Mouse (Mus musculus) ES-E14 (cell line): ENCODE measurements around the gene Hoxd12. TPM values are rescaled to one million over a fixed set of nuclear protein-coding genes. Genes with fewer than 3 reads are reported as not detected.

Source experiments
- DNase-seq: peaks from one replicate; pipeline ENCODE4 v3.0.0-alpha.2; 2013; ENCODE audit warnings: low read depth, low spot score
- H3K27ac ChIP-seq: 2 replicates; pipeline ENCODE4 v1.5.1; 2012; ENCODE audit warnings: low read depth, mild to moderate bottlenecking, low read length, moderate library complexity, mixed read lengths; ENCODE audit not compliant: poor library complexity, insufficient read depth, severe bottlenecking
- H3K36me3 ChIP-seq: 2 replicates; pipeline ENCODE4 v1.6.1; 2012; ENCODE audit warnings: mild to moderate bottlenecking, low read length, moderate library complexity, mixed read lengths; ENCODE audit not compliant: control insufficient read depth, poor library complexity, insufficient read depth, severe bottlenecking
- H3K4me1 ChIP-seq, 2 experiments: fragments of 150-350 bp in 1 of 2; sonication (generic) in 1 of 2; 2 replicates each; pipeline ENCODE4 v1.6.1; 2012; ENCODE audit warnings: low read length in 2 of 2, mild to moderate bottlenecking in 1 of 2, mixed read lengths in 1 of 2; ENCODE audit not compliant: control insufficient read depth in 2 of 2, insufficient read depth in 2 of 2, poor library complexity in 1 of 2
- H3K4me3 ChIP-seq, 2 experiments: fragments of 150-350 bp in 1 of 2; sonication (generic) in 1 of 2; 2 replicates each; pipeline ENCODE4 v1.5.1; 2012; ENCODE audit warnings: low read length in 2 of 2, low read depth in 1 of 2, mild to moderate bottlenecking in 1 of 2, mixed read lengths in 1 of 2; ENCODE audit not compliant: insufficient read depth in 1 of 2, poor library complexity in 1 of 2, severe bottlenecking in 1 of 2
- H3K9ac ChIP-seq: 2 replicates; pipeline ENCODE4 v1.6.1; 2012; ENCODE audit warnings: low read depth, mild to moderate bottlenecking, low read length, mixed read lengths; ENCODE audit not compliant: poor library complexity, insufficient read depth, severe bottlenecking
- H3K9me3 ChIP-seq: fragments of 150-350 bp; sonication (generic); 2 replicates; pipeline ENCODE4 v1.6.1; 2012; ENCODE audit warnings: low read depth, mild to moderate bottlenecking, low read length; ENCODE audit not compliant: control insufficient read depth, insufficient read depth
- CHD2 ChIP-seq: IDR thresholded peaks from 2 replicates; pipeline ENCODE4 v1.6.1; 2014; ENCODE audit warnings: mild to moderate bottlenecking, low read depth, low read length, inconsistent platforms
- HCFC1 ChIP-seq: IDR thresholded peaks from 2 replicates; pipeline ENCODE4 v1.6.1; 2012; ENCODE audit warnings: low read length, inconsistent platforms, borderline replicate concordance; ENCODE audit not compliant: insufficient read depth
- MAFK ChIP-seq: IDR thresholded peaks from 2 replicates; pipeline ENCODE4 v1.6.1; 2014; ENCODE audit warnings: mild to moderate bottlenecking, low read depth, low read length, inconsistent platforms; ENCODE audit not compliant: insufficient read depth
- ZC3H11A ChIP-seq: IDR thresholded peaks from 2 replicates; pipeline ENCODE4 v1.6.1; 2012; ENCODE audit warnings: low read depth, mild to moderate bottlenecking, inconsistent platforms, low read length, borderline replicate concordance
- ZNF384 ChIP-seq: IDR thresholded peaks from 2 replicates; pipeline ENCODE4 v1.6.1; 2012; ENCODE audit warnings: low read depth, low read length, inconsistent platforms
- in situ Hi-C, 2 experiments: fragments of 600-800 bp; cut with MboI; formaldehyde crosslinking; loops; one replicate each; pipeline ENCODE4 v1.15.1; 2025; ENCODE audit warnings: low sequenced_read_pairs in 2 of 2, inconsistent platforms in 1 of 2; ENCODE audit not compliant: unreplicated experiment in 2 of 2
- total RNA-seq: library from RNA; depleted of rRNA; stranded (reverse); fragments of 300-350 nt; gene quantifications from 2 replicates; pipeline ENCODE4 v1.2.3, GENCODE M21; 2012

Gene Hoxd12
- total RNA-seq, 1 experiment = not detected

DNA sequence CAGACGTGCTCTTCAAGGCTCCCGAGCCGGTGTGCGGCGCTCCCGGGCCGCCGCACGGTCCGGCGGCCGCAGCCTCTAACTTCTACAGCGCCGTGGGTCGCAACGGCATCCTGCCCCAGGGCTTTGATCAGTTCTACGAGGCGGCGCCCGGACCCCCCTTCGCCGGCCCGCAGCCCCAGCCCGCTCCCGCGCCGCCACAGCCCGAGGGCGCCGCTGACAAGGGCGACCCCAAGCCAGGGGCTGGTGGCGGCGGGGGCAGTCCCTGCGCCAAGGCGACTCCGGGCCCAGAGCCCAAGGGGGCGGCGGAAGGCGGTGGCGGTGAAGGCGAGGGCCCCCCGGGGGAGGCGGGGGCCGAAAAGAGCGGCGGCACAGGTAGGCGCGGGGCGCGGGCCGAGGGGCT, 8.0 kb downstream of the Hoxd12 start:
- DNase-seq = no peak
- Histone ChIP-seq H3K27ac (no peak overlapping the region), H3K4me1 (peaks cover 0 to 8% of the 10 kb centered on the region in 2 experiments; a peak in 1 of 4 replicates), H3K9me3 (no peaks in the 10 kb centered on the region), H3K9ac (no peak overlapping the region), H3K4me3 (peak overlapping the region in 1 of 2 experiments; percentile 40; a peak in 2 of 4 replicates), H3K36me3 (no peaks in the 10 kb centered on the region)
- TF ChIP-seq HCFC1 = no peak
- in situ Hi-C loops = loop anchor here (10.0 to 25.0 kb wide), 2 partner anchors 62 to 905 kb away; no protein-coding TSS in a partner anchor

DNA sequence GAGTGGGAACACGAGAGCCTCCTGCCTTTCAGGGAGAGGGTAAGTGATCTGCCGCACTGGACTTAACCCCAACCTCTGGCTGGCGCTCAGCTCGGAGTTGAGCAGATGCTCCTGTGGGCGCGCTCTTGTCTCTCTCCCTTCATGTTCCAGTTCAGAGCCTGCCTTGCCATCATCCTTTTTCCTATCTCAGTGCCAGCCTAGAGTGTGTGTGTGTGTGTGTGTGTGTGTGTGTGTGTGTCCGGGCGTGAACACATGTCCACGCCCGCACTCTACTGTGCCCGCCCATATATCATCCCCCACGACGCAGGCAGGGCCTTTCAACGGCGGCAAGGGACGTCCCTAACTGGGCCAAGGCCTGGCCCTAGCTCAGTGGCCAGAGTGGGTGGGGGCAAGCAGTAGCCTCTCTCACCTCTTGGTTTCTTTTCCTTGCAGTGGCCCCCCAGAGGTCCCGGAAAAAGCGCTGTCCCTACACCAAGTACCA, 8.7 kb downstream of the Hoxd12 start:
- Histone ChIP-seq H3K9ac (no peak overlapping the region), H3K4me1 (peaks cover 0 to 8% of the 10 kb centered on the region in 2 experiments; a peak in 1 of 4 replicates), H3K36me3 (no peaks in the 10 kb centered on the region), H3K9me3 (no peaks in the 10 kb centered on the region), H3K27ac (no peak overlapping the region), H3K4me3 (no peak overlapping the region)
- TF ChIP-seq CHD2 (no peak), MAFK (no peak), ZC3H11A (no peak), HCFC1 (no peak), ZNF384 (no peak)
- in situ Hi-C loops = loop anchor here (10.0 to 25.0 kb wide), 2 partner anchors 61 to 904 kb away; no protein-coding TSS in a partner anchor
- no peak for DNase-seq

DNA sequence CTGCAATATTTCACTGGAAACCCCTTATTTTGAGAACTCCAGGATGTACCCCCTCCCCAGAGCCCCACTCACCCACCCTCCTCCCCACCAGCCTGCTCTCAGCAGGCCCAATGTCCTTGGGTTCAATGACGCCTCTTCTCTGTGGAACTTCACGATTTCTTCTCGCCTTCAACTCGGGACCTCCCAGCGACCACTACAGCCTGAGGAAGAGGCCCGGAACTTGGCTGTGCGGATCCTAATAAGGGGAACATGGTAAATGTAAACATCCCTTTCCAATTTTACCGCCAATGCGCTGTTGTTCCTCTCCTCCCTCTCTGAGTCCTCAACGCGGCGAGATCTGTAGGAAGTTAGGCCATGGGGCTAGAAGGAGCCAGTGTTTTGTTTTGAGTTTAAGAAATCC, 9.3 kb downstream of the Hoxd12 start:
- Histone ChIP-seq H3K4me1 (peaks cover 0 to 8% of the 10 kb centered on the region in 2 experiments; a peak in 1 of 4 replicates), H3K4me3 (no peak overlapping the region), H3K9ac (no peak overlapping the region), H3K9me3 (no peaks in the 10 kb centered on the region), H3K27ac (no peak overlapping the region), H3K36me3 (no peaks in the 10 kb centered on the region)
- in situ Hi-C loops = loop anchor here (10.0 to 25.0 kb wide), 2 partner anchors 61 to 903 kb away; no protein-coding TSS in a partner anchor
- TF ChIP-seq CHD2 (no peak), ZNF384 (no peak), HCFC1 (no peak), ZC3H11A (no peak), MAFK (no peak)
- no peak for DNase-seq

DNA sequence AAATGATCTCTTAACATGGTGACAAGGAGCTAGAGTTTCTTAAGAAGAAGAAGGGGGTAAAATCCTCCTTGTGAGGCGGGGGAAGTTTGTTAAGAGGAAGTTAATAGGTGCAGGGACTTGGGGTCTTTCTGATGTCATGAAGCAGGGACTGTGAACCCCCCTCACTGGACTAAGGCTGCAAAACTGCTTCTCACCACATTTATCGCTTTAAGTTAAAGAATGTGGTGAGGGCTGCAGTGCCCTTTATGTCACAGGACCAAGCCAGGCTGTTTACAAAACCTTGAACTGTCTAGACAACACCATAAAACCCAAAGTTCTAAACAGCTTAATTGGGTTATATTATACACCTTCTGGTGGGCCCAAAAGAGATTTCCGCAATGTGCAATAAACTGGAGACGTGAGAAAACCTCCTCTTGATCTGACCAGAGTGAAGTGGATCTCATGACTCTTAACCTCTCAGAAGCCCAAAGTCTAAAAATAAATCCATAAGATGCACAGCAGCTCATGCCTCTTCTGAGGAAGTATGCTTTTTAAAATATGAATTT, 10.3 kb downstream of the Hoxd12 start:
- H3K4me1 ChIP-seq = peaks cover 0 to 5% of the 10 kb centered on the region in 2 experiments; a peak in 1 of 4 replicates
- in situ Hi-C loops = loop anchor here (10.0 to 25.0 kb wide), 2 partner anchors 60 to 902 kb away; no protein-coding TSS in a partner anchor
- no peak overlapping the region for H3K27ac ChIP-seq
- no peaks in the 10 kb centered on the region for H3K9me3 ChIP-seq
- H3K4me3 ChIP-seq = no peak overlapping the region
- DNase-seq = no peak
- no peak overlapping the region for H3K9ac ChIP-seq
- no peak for TF ChIP-seq CHD2
- no peak for TF ChIP-seq ZNF384
- TF ChIP-seq ZC3H11A = no peak
- TF ChIP-seq MAFK = no peak
- no peak for TF ChIP-seq HCFC1
- H3K36me3 ChIP-seq = no peaks in the 10 kb centered on the region
